Mouse (Mus musculus): ENCODE results near the gene Epb41l2. TPM values are rescaled to one million over a fixed set of nuclear protein-coding genes. Genes with fewer than 3 reads are reported as not detected.

Epb41l2 gene
- polyA plus RNA-seq, 1 experiment from 2014 or later = 93.2 TPM

- 82% methylated on average over 3 of the region's 3 CpGs for WGBS
- Histone ChIP-seq H3K9ac (no peak overlapping the region), H3K9me3 (no peaks in the 10 kb centered on the region), H3K4me2 (replicated peaks) (no peak overlapping the region), H3K36me3 (peaks cover 32% of the 10 kb centered on the region), H3K27me3 (no peaks in the 10 kb centered on the region), H3K4me1 (no peaks in the 10 kb centered on the region), H3K4me3 (no peak overlapping the region), H3K27ac (no peak overlapping the region)
- ATAC-seq (ENCODE audit: low FRiP score, low read depth) = no peak
Observed at GRCm38 (mm10) chr10:25479716-25480115, 120.1 kb downstream of the Epb41l2 start.

DNA sequence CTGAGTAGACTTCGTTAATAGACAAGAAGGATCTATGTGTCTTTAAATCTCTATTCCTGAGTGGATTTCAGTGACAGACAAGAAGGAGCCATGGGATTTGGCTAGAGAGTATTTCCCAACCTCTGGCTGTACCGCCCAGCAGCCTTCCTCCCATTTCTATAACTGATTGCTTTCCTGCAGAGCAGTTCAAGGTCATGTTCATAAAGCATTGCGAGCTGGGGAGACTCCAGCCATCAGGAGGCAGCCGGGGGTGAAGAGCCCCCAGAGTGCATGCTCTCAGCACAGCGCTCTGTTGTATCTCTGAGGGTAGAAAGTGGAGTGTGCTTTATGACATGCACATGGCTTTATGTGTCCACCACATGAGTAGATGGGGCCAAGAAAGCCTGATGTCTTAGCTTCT, 123.2 kb downstream of the Epb41l2 start:
- H3K27me3 ChIP-seq = no peaks in the 10 kb centered on the region
- H3K4me1 ChIP-seq = no peaks in the 10 kb centered on the region
- ATAC-seq (ENCODE audit: low FRiP score, low read depth) = no peak
- H3K4me3 ChIP-seq = no peak overlapping the region
- no peak overlapping the region for H3K4me2 ChIP-seq (replicated peaks)
- no peak overlapping the region for H3K27ac ChIP-seq
- WGBS = 61% methylated on average over 5 of the region's 5 CpGs
- peaks cover 36% of the 10 kb centered on the region for H3K36me3 ChIP-seq
- H3K9me3 ChIP-seq = no peaks in the 10 kb centered on the region
- no peak overlapping the region for H3K9ac ChIP-seq

GRCm38 (mm10) chr10:25488456-25488855, 128.9 kb downstream of the Epb41l2 start:
- Histone ChIP-seq H3K36me3 (peaks cover 36% of the 10 kb centered on the region), H3K9me3 (no peaks in the 10 kb centered on the region), H3K9ac (no peak overlapping the region), H3K27me3 (no peaks in the 10 kb centered on the region), H3K4me1 (no peaks in the 10 kb centered on the region), H3K27ac (no peak overlapping the region; the same call in 1 of the 2 replicates), H3K4me3 (no peak overlapping the region), H3K4me2 (replicated peaks) (no peak overlapping the region)
- ATAC-seq (ENCODE audit: low FRiP score, low read depth) = 0 out of 2 replicates have a peak, but pooled peaks have one; percentile 59
- 16% methylated on average over 1 of the region's 1 CpGs for WGBS

DNA sequence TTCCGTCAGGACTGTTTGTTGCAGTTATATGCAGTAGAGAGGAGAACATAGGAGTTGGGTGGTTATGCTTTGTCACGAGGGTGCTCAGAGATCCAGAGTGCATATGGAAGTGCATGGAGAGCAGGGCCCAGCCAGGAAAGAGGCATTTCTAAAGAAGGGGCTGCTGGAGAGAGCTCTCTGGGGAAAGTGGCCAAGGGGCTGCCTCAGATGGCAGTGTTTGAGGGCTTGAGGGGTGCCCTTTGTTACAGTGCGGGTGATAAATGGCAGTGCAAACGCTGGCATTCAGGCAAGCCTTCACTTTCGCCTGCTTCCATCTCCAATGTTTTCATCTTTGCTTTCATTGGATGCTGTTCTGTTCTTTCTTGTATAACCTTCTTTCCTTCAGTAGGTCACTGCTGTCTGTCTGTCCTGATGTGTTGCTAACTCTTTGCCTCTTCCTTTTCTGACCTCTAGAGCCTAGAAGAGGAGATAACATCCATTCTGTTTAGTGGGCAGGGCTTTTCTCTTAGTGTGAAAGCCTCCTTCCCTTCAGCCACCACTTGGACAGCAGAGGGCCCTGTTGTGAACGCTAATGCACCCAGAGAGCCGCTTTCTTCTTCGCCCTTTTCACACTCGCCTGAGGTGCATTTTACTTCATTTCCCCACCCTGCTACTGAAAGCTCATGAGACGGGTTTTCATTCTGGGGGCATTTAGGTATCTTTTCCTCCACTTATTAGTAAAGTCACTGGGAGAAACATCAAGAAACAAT, 139.9 kb downstream of the Epb41l2 start:
- no peak overlapping the region for H3K4me3 ChIP-seq
- H3K9ac ChIP-seq = no peak overlapping the region
- 0 out of 2 replicates have a peak, but pooled peaks cover 3% of the 10 kb centered on the region for H3K4me1 ChIP-seq
- H3K27me3 ChIP-seq = no peaks in the 10 kb centered on the region
- no peak overlapping the region for H3K27ac ChIP-seq
- H3K36me3 ChIP-seq = peaks cover 44% of the 10 kb centered on the region
- ATAC-seq (ENCODE audit: low FRiP score, low read depth) = no peak
- whole genome bisulfite sequencing = 65% methylated on average over 10 of the region's 10 CpGs
- no peak overlapping the region for H3K4me2 ChIP-seq (replicated peaks)
- H3K9me3 ChIP-seq = no peaks in the 10 kb centered on the region

GRCm38 (mm10) chr10:25503250-25503649, 143.7 kb downstream of the Epb41l2 start:
- Histone ChIP-seq H3K4me3 (no peak overlapping the region), H3K27ac (no peak overlapping the region), H3K4me2 (replicated peaks) (no peak overlapping the region), H3K9ac (no peak overlapping the region), H3K36me3 (peaks cover 61% of the 10 kb centered on the region), H3K9me3 (no peaks in the 10 kb centered on the region), H3K27me3 (no peaks in the 10 kb centered on the region), H3K4me1 (0 out of 2 replicates have a peak, but pooled peaks cover 3% of the 10 kb centered on the region)
- no peak for ATAC-seq (ENCODE audit: low FRiP score, low read depth)
- WGBS = 81% methylated on average over 5 of the region's 5 CpGs

DNA sequence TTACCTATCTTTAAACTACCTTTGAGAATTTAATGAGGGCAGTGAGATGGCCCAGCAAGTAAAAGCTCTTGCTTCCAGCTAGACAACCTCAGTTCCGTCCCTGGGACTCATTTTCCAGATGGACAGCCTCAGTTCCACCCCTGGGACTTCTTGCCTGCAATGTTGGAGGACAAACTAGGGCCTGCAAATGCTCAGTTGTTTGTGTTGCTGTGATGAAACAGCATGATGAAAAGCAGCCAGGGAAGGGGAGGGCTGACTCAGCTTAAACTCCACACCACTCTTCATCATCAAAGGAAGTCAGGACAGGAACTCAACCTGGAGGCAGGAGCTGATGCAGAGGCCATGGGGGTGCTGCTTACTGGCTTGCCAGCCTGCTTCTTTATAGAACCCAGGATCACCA, 154.2 kb downstream of the Epb41l2 start:
- H3K4me3 ChIP-seq = no peak overlapping the region
- H3K27ac ChIP-seq = no peak overlapping the region
- 49% methylated on average over 1 of the region's 1 CpGs for WGBS
- ATAC-seq (ENCODE audit: low FRiP score, low read depth) = no peak
- H3K9ac ChIP-seq = no peak overlapping the region
- H3K27me3 ChIP-seq = no peaks in the 10 kb centered on the region
- H3K36me3 ChIP-seq = peaks cover 54% of the 10 kb centered on the region
- no peaks in the 10 kb centered on the region for H3K4me1 ChIP-seq
- H3K4me2 ChIP-seq (replicated peaks) = no peak overlapping the region
- no peaks in the 10 kb centered on the region for H3K9me3 ChIP-seq

GRCm38 (mm10) chr10:25519954-25520353, 160.4 kb downstream of the Epb41l2 start:
- H3K4me1 ChIP-seq = no peaks in the 10 kb centered on the region
- no peak overlapping the region for H3K4me2 ChIP-seq (replicated peaks)
- H3K27ac ChIP-seq = no peak overlapping the region
- no peak overlapping the region for H3K4me3 ChIP-seq
- no peaks in the 10 kb centered on the region for H3K27me3 ChIP-seq
- WGBS = 81% methylated on average over 3 of the region's 3 CpGs
- no peak overlapping the region for H3K9ac ChIP-seq
- no peaks in the 10 kb centered on the region for H3K9me3 ChIP-seq
- peaks cover 70% of the 10 kb centered on the region for H3K36me3 ChIP-seq
- no peak for ATAC-seq (ENCODE audit: low FRiP score, low read depth)

GRCm38 (mm10) chr10:25520428-25520827, 160.8 kb downstream of the Epb41l2 start:
- no peaks in the 10 kb centered on the region for H3K4me1 ChIP-seq
- 87% methylated on average over 5 of the region's 5 CpGs for WGBS

GRCm38 (mm10) chr10:25523727-25524126, 164.1 kb downstream of the Epb41l2 start:
- 92% methylated on average over 8 of the region's 8 CpGs for WGBS
- Histone ChIP-seq H3K9ac (no peak overlapping the region), H3K27me3 (no peaks in the 10 kb centered on the region), H3K4me1 (0 out of 2 replicates have a peak, but pooled peaks cover 3% of the 10 kb centered on the region), H3K36me3 (peaks cover 45% of the 10 kb centered on the region), H3K27ac (no peak overlapping the region), H3K9me3 (no peaks in the 10 kb centered on the region), H3K4me2 (replicated peaks) (no peak overlapping the region), H3K4me3 (no peak overlapping the region)
- ATAC-seq (ENCODE audit: low FRiP score, low read depth) = no peak

More at GRCm38 (mm10) chr10:25520428-25520827, 160.8 kb downstream of the Epb41l2 start:
- H3K9ac ChIP-seq = no peak overlapping the region
- no peak overlapping the region for H3K4me2 ChIP-seq (replicated peaks)
- peaks cover 65% of the 10 kb centered on the region for H3K36me3 ChIP-seq
- H3K4me3 ChIP-seq = no peak overlapping the region
- no peak for ATAC-seq (ENCODE audit: low FRiP score, low read depth)
- H3K9me3 ChIP-seq = no peaks in the 10 kb centered on the region
- no peak overlapping the region for H3K27ac ChIP-seq
- H3K27me3 ChIP-seq = no peaks in the 10 kb centered on the region

DNA sequence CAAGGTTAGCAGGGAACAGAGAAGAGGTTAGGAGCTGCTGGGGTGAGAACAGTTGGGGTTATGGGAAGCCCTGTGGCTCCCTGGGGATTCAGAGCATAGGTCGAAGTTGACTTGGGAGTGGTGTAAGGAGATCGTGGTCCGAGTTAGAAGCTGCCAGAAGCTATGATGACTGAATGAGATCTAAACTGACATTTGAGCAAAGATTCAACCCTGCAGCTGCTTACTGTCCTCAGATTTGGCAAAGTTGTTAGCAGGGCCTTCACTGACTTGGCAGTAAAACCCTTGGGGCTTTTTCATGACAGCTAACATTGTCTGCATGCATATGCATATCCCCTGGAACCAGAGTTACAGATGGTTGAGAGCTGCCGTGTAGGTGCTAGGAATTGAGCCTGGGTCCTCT, 166.6 kb downstream of the Epb41l2 start:
- ATAC-seq (ENCODE audit: low FRiP score, low read depth) = no peak
- Histone ChIP-seq H3K27ac (no peak overlapping the region), H3K4me3 (no peak overlapping the region)

GRCm38 (mm10) chr10:25526622-25527021, 167.0 kb downstream of the Epb41l2 start:
- no peak overlapping the region for H3K4me2 ChIP-seq (replicated peaks)
- H3K27ac ChIP-seq = no peak overlapping the region
- 0 out of 2 replicates have a peak, but pooled peaks cover 3% of the 10 kb centered on the region for H3K4me1 ChIP-seq
- H3K36me3 ChIP-seq = peaks cover 28% of the 10 kb centered on the region
- no peaks in the 10 kb centered on the region for H3K9me3 ChIP-seq
- H3K9ac ChIP-seq = no peak overlapping the region
- H3K4me3 ChIP-seq = no peak overlapping the region
- peak; percentile 69 for ATAC-seq (ENCODE audit: low FRiP score, low read depth)
- H3K27me3 ChIP-seq = no peaks in the 10 kb centered on the region
- 85% methylated on average over 4 of the region's 4 CpGs for WGBS

More for the DNA sequence above, 166.6 kb downstream of the Epb41l2 start:
- H3K4me1 ChIP-seq = 0 out of 2 replicates have a peak, but pooled peaks cover 3% of the 10 kb centered on the region
- no peaks in the 10 kb centered on the region for H3K9me3 ChIP-seq
- peaks cover 32% of the 10 kb centered on the region for H3K36me3 ChIP-seq
- no peak overlapping the region for H3K4me2 ChIP-seq (replicated peaks)
- 57% methylated on average over 4 of the region's 4 CpGs for WGBS
- no peak overlapping the region for H3K9ac ChIP-seq
- H3K27me3 ChIP-seq = no peaks in the 10 kb centered on the region

DNA sequence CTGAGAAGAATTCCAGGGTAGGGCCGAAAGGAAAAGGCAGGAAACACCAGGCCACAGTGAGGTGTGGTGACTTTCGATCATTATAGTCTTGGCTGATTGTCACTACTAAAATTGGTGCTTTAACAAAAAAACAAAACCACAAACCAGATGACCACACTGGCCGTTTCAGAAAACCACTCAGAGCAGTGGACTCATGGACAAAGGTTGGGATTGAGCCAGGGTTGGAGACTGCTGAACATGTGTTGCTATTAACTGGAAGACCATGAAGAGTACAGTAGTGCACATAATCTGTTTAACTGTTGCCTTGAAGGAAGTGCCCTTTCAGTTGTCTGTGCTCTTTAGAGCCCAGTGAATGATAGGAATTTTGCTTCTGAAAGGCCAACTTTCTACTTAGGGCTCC, 167.5 kb downstream of the Epb41l2 start:
- Histone ChIP-seq H3K36me3 (peaks cover 24% of the 10 kb centered on the region), H3K4me2 (replicated peaks) (no peak overlapping the region), H3K4me3 (no peak overlapping the region), H3K9ac (no peak overlapping the region), H3K27me3 (no peaks in the 10 kb centered on the region), H3K4me1 (0 out of 2 replicates have a peak, but pooled peaks cover 3% of the 10 kb centered on the region), H3K9me3 (no peaks in the 10 kb centered on the region), H3K27ac (no peak overlapping the region)
- no peak for ATAC-seq (ENCODE audit: low FRiP score, low read depth)
- WGBS = 65% methylated on average over 3 of the region's 3 CpGs

Measured in limb, embryonic 13.5 days (tissue).